Mouse (Mus musculus): ENCODE data around the gene Mfap1a.

DNA sequence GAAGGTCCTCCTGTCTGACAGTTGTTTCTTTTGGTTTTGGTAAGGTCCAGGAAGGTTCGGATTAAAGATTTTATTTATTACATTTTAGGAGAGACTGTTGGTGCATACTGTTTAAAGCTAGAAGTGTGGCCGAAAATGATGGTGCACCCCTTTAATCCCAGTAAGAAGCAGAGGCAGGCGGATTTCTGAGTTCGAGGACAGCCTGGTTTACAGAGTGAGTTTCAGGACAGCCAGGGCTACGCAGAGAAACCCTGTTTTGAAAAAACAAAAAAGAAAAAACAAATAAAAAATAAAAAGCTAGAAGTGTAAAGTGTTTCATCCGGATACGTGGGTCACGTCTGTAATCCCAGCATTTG, 32.3 kb downstream of the Mfap1a start:
- TF ChIP-seq CHD2 (IDR thresholded peaks at IDR 0.05; ENCODE audit: low read depth, low read length), result no peak
- no peak for TF ChIP-seq HCFC1 (IDR thresholded peaks at IDR 0.05; ENCODE audit: borderline replicate concordance, insufficient read depth, low read length)
- TF ChIP-seq ZNF384 (IDR thresholded peaks at IDR 0.05; ENCODE audit: low read depth, low read length), result no peak
- TF ChIP-seq ZC3H11A (IDR thresholded peaks at IDR 0.05; ENCODE audit: borderline replicate concordance, low read depth, low read length), result no peak
- TF ChIP-seq MAFK (IDR thresholded peaks at IDR 0.05; ENCODE audit: insufficient read depth, low read depth, low read length), result no peak

Measured in ES-E14 (cell line).